Mouse (Mus musculus) liver, embryonic 14.5 days (tissue): ENCODE results near the gene Rps25. TPM values are rescaled to one million over a fixed set of nuclear protein-coding genes. Genes with fewer than 3 reads are reported as not detected.
"Not testable (repeated sequence)": the region's sequence is repeated elsewhere in the genome, so short reads cannot be mapped to it uniquely, and the experiment has no call there.

ENCODE experiments used
- ATAC-seq: fragments of 200-750 bp; cut with Nextera tagmentation; 2 replicates; pipeline ENCODE4 v1.8.0; 2017; ENCODE audit warnings: moderate number of reproducible peaks, mild to moderate bottlenecking, moderate library complexity; ENCODE audit not compliant: insufficient read depth
- DNase-seq, 3 experiments: peaks; one replicate each; pipeline ENCODE4 v3.0.0-alpha.2; 2012 to 2013; ENCODE audit warnings: low read depth in 3 of 3, low spot score in 3 of 3
- H3K27ac ChIP-seq: fragments of 300-500 bp; sonication (generic); 2 replicates; pipeline ENCODE4 v1.5.1; 2014; ENCODE audit warnings: moderate library complexity, mild to moderate bottlenecking, control low read depth, inconsistent platforms
- H3K27me3 ChIP-seq: fragments of 300-500 bp; sonication (generic); 2 replicates; pipeline ENCODE4 v1.6.1; 2014; ENCODE audit warnings: mild to moderate bottlenecking, low read length, moderate library complexity; ENCODE audit not compliant: control insufficient read depth, insufficient read depth
- H3K36me3 ChIP-seq: fragments of 300-500 bp; sonication (generic); replicated peaks from 2 replicates; pipeline ENCODE4 v1.6.1; 2014; ENCODE audit warnings: low read depth; ENCODE audit not compliant: control insufficient read depth, insufficient read depth
- H3K4me1 ChIP-seq, 2 experiments: fragments of 200-500 bp in 1 of 2; fragments of 300-500 bp in 1 of 2; sonication (generic) in 1 of 2; replicated peaks; 2 replicates each; pipeline ENCODE4 v1.6.1; 2012 to 2014; ENCODE audit warnings: antibody characterized with exemption in 1 of 2, inconsistent platforms in 1 of 2, low read length in 1 of 2; ENCODE audit not compliant: control insufficient read depth in 2 of 2, insufficient read depth in 2 of 2
- H3K4me2 ChIP-seq: fragments of 300-500 bp; sonication (generic); 2 replicates; pipeline ENCODE4 v1.6.1; 2014; ENCODE audit warnings: low read depth, mild to moderate bottlenecking, control low read depth, moderate library complexity
- H3K4me3 ChIP-seq, 2 experiments: fragments of 200-500 bp in 1 of 2; fragments of 300-500 bp in 1 of 2; sonication (generic) in 1 of 2; 2 replicates each; pipeline ENCODE4 v1.5.1; 2012 to 2014; ENCODE audit warnings: low read depth in 2 of 2, low read length in 2 of 2, mild to moderate bottlenecking in 2 of 2, control low read depth in 1 of 2, inconsistent platforms in 1 of 2, moderate library complexity in 1 of 2; ENCODE audit not compliant: insufficient read depth in 1 of 2
- H3K9ac ChIP-seq: fragments of 300-500 bp; sonication (generic); replicated peaks from 2 replicates; pipeline ENCODE4 v1.6.1; 2014; ENCODE audit warnings: mild to moderate bottlenecking, control low read depth, moderate library complexity
- H3K9me3 ChIP-seq: fragments of 300-500 bp; sonication (generic); 2 replicates; pipeline ENCODE4 v1.6.1; 2016; ENCODE audit warnings: low read length, mixed read lengths; ENCODE audit not compliant: control insufficient read depth
- CTCF ChIP-seq: IDR thresholded peaks from 2 replicates; pipeline ENCODE4 v1.5.1; 2016; ENCODE audit warnings: antibody characterized with exemption, low read depth, control low read depth
- EP300 ChIP-seq: IDR thresholded peaks from 2 replicates; pipeline ENCODE4 v1.6.1; 2016; ENCODE audit warnings: antibody characterized with exemption, low read depth
- WGBS: fragments of 180-500 bp; shearing (Covaris S2); extraction: QIAGEN DNeasy Blood & Tissue Kit; methylation state at CpG from one replicate; pipeline ENCODE4 v1.1.7; 2014; ENCODE audit not compliant: insufficient replicate concordance; 5-methylcytosine and 5-hydroxymethylcytosine counted together
- polyA plus RNA-seq, 2 experiments: library from polyadenylated mRNA; depleted of rRNA in 1 of 2; stranded (reverse) in 1 of 2; unstranded in 1 of 2; fragments of >200 nt; fragmentation: Nextera tagmentation in 1 of 2; extraction: Ambion mirVana in 1 of 2; gene quantifications; 2 replicates each; pipeline versions ENCODE4 v1.2.1 to v1.2.3; 2012 to 2014

Gene Rps25
- polyA plus RNA-seq, 2 experiments: 717 to 1,614 TPM

GRCm38 (mm10) chr9:44432577-44433185 lies 25.7 kb downstream of the Rps25 start:
- Histone ChIP-seq H3K4me1 (no peaks in the 10 kb centered on the region), H3K36me3 (no peaks in the 10 kb centered on the region), H3K9me3 (no peaks in the 10 kb centered on the region), H3K4me3 (no peak overlapping the region), H3K27ac (no peak overlapping the region), H3K9ac (no peak overlapping the region), H3K4me2 (no peak overlapping the region), H3K27me3 (no peaks in the 10 kb centered on the region)
- 38% methylated on average over 5 of the region's 5 CpGs for WGBS
- TF ChIP-seq EP300 (no peak), CTCF (no peak)
- no peak for DNase-seq
- ATAC-seq: no peak

GRCm38 (mm10) chr9:44435747-44436146 lies 28.8 kb downstream of the Rps25 start:
- TF ChIP-seq CTCF (no peak), EP300 (no peak)
- ATAC-seq: no peak

GRCm38 (mm10) chr9:44440961-44441360 lies 34.0 kb downstream of the Rps25 start, which contains the start of gene Foxr1:
Gene Foxr1 (minus strand): TSS chr9:44441136.
- Histone ChIP-seq H3K9ac (no peak within 1 kb of the TSS), H3K27me3 (no peaks in the 10 kb centered on the region), H3K4me3 (no peak within 1 kb of the TSS), H3K27ac (no peak within 1 kb of the TSS), H3K9me3 (no peaks in the 10 kb centered on the region), H3K4me2 (no peak within 1 kb of the TSS), H3K36me3 (no peaks in the 10 kb centered on the region), H3K4me1 (no peaks in the 10 kb centered on the region)
- DNase-seq (no peak), ATAC-seq (no peak)
- TF ChIP-seq EP300 (no peak), CTCF (no peak)
- whole genome bisulfite sequencing: 60% methylated on average over 19 of the region's 19 CpGs

More at GRCm38 (mm10) chr9:44435747-44436146, 28.8 kb downstream of the Rps25 start:
- H3K27ac ChIP-seq: no peak overlapping the region
- H3K4me1 ChIP-seq: no peaks in the 10 kb centered on the region
- H3K9ac ChIP-seq: no peak overlapping the region
- no peaks in the 10 kb centered on the region for H3K9me3 ChIP-seq
- WGBS: 17% methylated on average over 6 of the region's 6 CpGs
- no peak for DNase-seq
- no peaks in the 10 kb centered on the region for H3K27me3 ChIP-seq
- H3K36me3 ChIP-seq: no peaks in the 10 kb centered on the region
- H3K4me2 ChIP-seq: no peak overlapping the region
- no peak overlapping the region for H3K4me3 ChIP-seq

GRCm38 (mm10) chr9:44444402-44445025 lies 37.6 kb downstream of the Rps25 start:
- WGBS: 58% methylated on average over 7 of the region's 7 CpGs
- H3K9me3 ChIP-seq, H3K4me2 ChIP-seq, H3K27ac ChIP-seq, H3K27me3 ChIP-seq, H3K4me3 ChIP-seq, H3K36me3 ChIP-seq, H3K4me1 ChIP-seq, H3K9ac ChIP-seq, ATAC-seq, DNase-seq: not testable (repeated sequence)

- Histone ChIP-seq H3K9ac (no peak overlapping the region), H3K4me1 (no peaks in the 10 kb centered on the region), H3K4me2 (no peak overlapping the region), H3K4me3 (no peak overlapping the region), H3K27me3 (no peaks in the 10 kb centered on the region; the same call in 1 of the 2 replicates), H3K9me3 (no peaks in the 10 kb centered on the region), H3K36me3 (no peaks in the 10 kb centered on the region), H3K27ac (no peak overlapping the region)
- TF ChIP-seq CTCF (peak; percentile 67), EP300 (no peak)
- DNase-seq (peak in 2 of 3 experiments; percentile 20 to 27), ATAC-seq (no peak)
Observed at GRCm38 (mm10) chr9:44450387-44450786, 43.4 kb downstream of the Rps25 start.
